Mouse (Mus musculus) common myeloid progenitor, adult 5-6 weeks (primary cell): ENCODE measurements around the gene Ppp1r15a. TPM values are rescaled to one million over a fixed set of nuclear protein-coding genes. Genes with fewer than 3 reads are reported as not detected.
"Not testable (repeated sequence)": the region's sequence is repeated elsewhere in the genome, so short reads cannot be mapped to it uniquely, and the experiment has no call there.

ENCODE experiments used
- ATAC-seq: replicated peaks from 2 replicates; pipeline ENCODE4 v1.8.0; 2016; ENCODE audit warnings: low read depth, mild to moderate bottlenecking, moderate TSS enrichment, inconsistent platforms; ENCODE audit not compliant: poor library complexity, severe bottlenecking
- total RNA-seq: library from RNA; stranded (forward); fragments of 200-1000, 187-1606 nt; gene quantifications from 2 replicates; pipeline ENCODE4 v1.2.3, GENCODE M21; 2017

Gene Ppp1r15a
- total RNA-seq, 1 experiment from 2014 or later, result 193 TPM

DNA sequence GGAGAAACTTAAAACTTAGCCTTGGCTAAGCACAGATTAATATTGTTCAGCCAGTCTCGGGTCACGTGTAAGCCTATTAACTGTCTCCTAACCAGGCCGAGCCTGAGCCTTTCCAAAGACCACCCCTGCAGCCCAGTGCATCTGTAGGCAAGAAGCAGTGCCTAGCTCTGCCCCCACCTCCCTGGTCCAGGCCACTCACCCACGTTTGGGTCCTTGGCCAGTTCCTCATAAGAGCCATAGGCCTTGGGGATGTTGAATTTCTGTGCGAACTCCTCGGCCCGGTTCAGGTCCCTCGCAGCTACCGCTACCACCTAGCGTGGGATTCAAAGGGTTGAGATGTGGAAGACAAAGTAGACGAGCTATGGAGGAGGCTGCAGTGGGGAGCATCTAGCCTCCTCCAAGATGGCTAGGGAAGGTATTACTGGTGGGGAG is 38.2 kb downstream of the Ppp1r15a start:
- no peak for ATAC-seq

GRCm38 (mm10) chr7:45486761-45487415 is 39.2 kb downstream of the Ppp1r15a start, which contains the start of gene Gm45808:
Gm45808 (minus strand) TSS chr7:45486811.
- ATAC-seq, result no peak

- ATAC-seq, result no peak
Measured at GRCm38 (mm10) chr7:45486158-45486557, 39.9 kb downstream of the Ppp1r15a start.

DNA sequence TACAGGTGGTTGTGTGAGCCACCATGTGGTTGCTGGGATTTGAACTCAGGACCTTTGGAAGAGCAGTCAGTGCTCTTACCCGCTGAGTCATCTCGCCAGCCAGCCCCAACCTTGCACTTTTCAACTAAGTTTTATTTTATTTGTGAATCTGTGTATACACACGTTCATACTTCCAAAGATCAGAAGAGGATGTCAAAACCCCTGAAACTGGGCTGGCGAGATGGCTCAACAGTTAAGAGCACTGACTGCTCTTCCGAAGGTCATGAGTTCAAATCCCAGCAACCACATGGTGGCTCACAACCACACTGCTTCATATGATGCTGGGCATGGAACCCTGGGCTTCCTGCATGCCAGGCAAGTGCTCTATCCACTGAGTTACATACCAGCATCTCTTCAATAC is 41.1 kb downstream of the Ppp1r15a start:
- ATAC-seq, result not testable (repeated sequence)

- ATAC-seq, result no peak
Measured at GRCm38 (mm10) chr7:45482166-45482565, 43.9 kb downstream of the Ppp1r15a start.

DNA sequence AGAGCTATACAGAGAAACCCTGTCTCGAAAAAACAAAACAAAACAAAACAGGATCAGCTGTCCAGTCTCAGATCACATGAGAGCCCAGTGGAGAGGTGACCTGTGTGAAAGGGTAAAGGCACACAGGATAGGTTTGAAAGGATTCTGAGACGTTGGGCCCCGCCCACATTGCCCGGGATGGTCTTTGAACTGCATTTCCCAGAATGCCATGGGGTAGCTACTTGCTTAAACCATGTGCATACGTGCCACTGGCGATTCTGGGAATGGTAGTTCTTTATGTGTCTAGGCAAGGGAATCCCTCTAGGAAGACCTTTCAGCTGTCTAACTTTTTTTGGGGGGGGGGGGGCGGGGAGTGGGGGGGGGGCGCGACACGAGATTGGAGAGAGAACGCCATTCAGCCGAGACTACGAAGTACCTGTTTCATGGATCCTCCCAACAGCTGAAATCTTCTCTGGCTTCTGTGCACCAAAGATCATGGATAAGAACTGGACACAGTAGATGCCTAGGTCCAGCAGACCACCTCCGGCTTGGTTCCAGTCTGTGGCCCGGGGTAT is 44.6 kb downstream of the Ppp1r15a start, which contains the start of gene Tulp2:
TSS of gene Tulp2 (plus strand) at position 504 of the 554 bp plus-strand sequence.
- ATAC-seq, result peak; percentile 90

DNA sequence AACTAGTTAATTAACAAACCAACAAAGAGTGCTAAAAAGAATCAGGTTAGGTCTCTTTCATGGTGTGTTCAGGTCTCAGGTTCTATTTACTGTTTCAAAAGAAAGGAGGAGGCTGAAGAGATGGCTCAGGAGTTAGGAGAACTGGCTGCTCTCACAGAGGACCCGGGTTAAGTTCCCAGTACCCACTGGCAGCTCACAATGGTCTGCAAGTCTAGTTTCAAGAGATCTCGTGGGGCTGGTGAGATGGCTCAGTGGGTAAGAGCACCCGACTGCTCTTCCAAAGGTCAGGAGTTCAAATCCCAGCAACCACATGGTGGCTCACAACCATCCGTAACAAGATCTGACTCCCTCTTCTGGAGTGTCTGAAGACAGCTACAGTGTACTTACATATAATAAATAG is 45.8 kb downstream of the Ppp1r15a start:
- ATAC-seq, result not testable (repeated sequence)

DNA sequence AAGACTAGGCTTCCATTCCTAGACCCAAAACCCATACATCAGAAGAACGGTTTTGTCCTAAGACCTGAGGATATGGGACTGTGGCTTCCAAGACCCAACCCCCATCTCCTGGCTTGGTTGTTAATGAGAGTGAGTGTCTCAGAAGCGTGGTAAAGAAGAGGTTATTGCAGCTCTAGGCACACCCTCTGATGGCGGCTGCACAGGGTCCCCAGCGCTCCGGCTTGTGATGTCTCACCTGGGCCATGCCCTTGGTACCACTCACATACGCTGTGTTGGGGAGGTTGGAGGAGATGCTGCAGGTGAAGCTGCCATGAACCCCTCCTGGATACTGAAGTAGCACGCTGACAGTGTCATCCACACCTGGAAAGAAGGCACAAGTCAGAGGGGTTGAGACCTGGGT is 47.3 kb downstream of the Ppp1r15a start:
- ATAC-seq, result no peak

GRCm38 (mm10) chr7:45477003-45477402 is 49.1 kb downstream of the Ppp1r15a start:
- peak; percentile 71; the same call in 1 of the 2 replicates for ATAC-seq

GRCm38 (mm10) chr7:45476453-45476852 is 49.6 kb downstream of the Ppp1r15a start:
- ATAC-seq, result no peak

- ATAC-seq, result no peak
Measured at GRCm38 (mm10) chr7:45475291-45475969, 50.6 kb downstream of the Ppp1r15a start.

Other genes with a start within 250 kb of the Ppp1r15a start
- not detected in 2 replicates for gene Slc6a21, start 248.8 kb downstream of the Ppp1r15a start, total RNA-seq
- 3.1 and 3.4 TPM in 2 replicates for gene Trpm4, start 192.5 kb downstream of the Ppp1r15a start, total RNA-seq
- 0.41 TPM in 1 of 2 replicates, not detected in the other for gene Hrc, start 191.0 kb downstream of the Ppp1r15a start, total RNA-seq
- not detected in 2 replicates for gene Ppfia3, start 159.2 kb downstream of the Ppp1r15a start, total RNA-seq
- 1.9 TPM in 1 of 2 replicates, not detected in the other for gene Lin7b, start 155.7 kb downstream of the Ppp1r15a start, total RNA-seq
- gene Snrnp70, start 130.5 kb downstream of the Ppp1r15a start, total RNA-seq, result 451 and 564 TPM in 2 replicates
- not detected in 2 replicates for gene Kcna7, start 120.6 kb downstream of the Ppp1r15a start, total RNA-seq
- gene Ntf5, start 112.6 kb downstream of the Ppp1r15a start, total RNA-seq, result not detected in 2 replicates
- gene Lhb, start 105.4 kb downstream of the Ppp1r15a start, total RNA-seq, result not detected in 2 replicates
- 6.2 and 7.5 TPM in 2 replicates for gene Gys1, start 91.4 kb downstream of the Ppp1r15a start, total RNA-seq
- 149 and 177 TPM in 2 replicates for gene Ruvbl2, start 88.2 kb downstream of the Ppp1r15a start, total RNA-seq
- gene Ftl1, start 66.4 kb downstream of the Ppp1r15a start, total RNA-seq, result 650 and 699 TPM in 2 replicates
- 34.0 and 35.6 TPM in 2 replicates for gene Bax, start 59.4 kb downstream of the Ppp1r15a start, total RNA-seq
- not detected in 2 replicates for gene Tulp2, start 44.4 kb downstream of the Ppp1r15a start, total RNA-seq
- not detected in 2 replicates for gene Gm45808, start 39.5 kb downstream of the Ppp1r15a start, total RNA-seq
- 11.8 and 13.4 TPM in 2 replicates for gene Dhdh, start 37.5 kb downstream of the Ppp1r15a start, total RNA-seq
- 296 and 342 TPM in 2 replicates for gene Nucb1, start 15.9 kb downstream of the Ppp1r15a start, total RNA-seq
- gene Plekha4, start 62 bp upstream of the Ppp1r15a start, total RNA-seq, result not detected in 2 replicates
- gene Hsd17b14, start 28.6 kb upstream of the Ppp1r15a start, total RNA-seq, result not detected in 2 replicates
- gene Bcat2, start 43.9 kb upstream of the Ppp1r15a start, total RNA-seq, result 26.6 and 39.0 TPM in 2 replicates
- not detected in 2 replicates for gene Fgf21, start 89.2 kb upstream of the Ppp1r15a start, total RNA-seq
- not detected in 2 replicates for gene Fut1, start 91.0 kb upstream of the Ppp1r15a start, total RNA-seq
- gene Izumo1, start 95.5 kb upstream of the Ppp1r15a start, total RNA-seq, result 1.0 TPM in 1 of 2 replicates, not detected in the other
- not detected in 2 replicates for gene Rasip1, start 101.2 kb upstream of the Ppp1r15a start, total RNA-seq
- under 0.01 TPM in 1 of 2 replicates, not detected in the other for gene Mamstr, start 113.7 kb upstream of the Ppp1r15a start, total RNA-seq
- gene Fut2, start 140.1 kb upstream of the Ppp1r15a start, total RNA-seq, result not detected in 2 replicates
- gene Ntn5, start 157.8 kb upstream of the Ppp1r15a start, total RNA-seq, result not detected in 2 replicates
- gene Sec1, start 168.1 kb upstream of the Ppp1r15a start, total RNA-seq, result not detected in 2 replicates
- gene Car11, start 173.6 kb upstream of the Ppp1r15a start, total RNA-seq, result not detected in 2 replicates
- 7.7 and 12.1 TPM in 2 replicates for gene Dbp, start 178.8 kb upstream of the Ppp1r15a start, total RNA-seq
- 1,786 and 1,933 TPM in 2 replicates for gene Rpl18, start 189.2 kb upstream of the Ppp1r15a start, total RNA-seq
- 8.2 and 9.5 TPM in 2 replicates for gene Sphk2, start 191.7 kb upstream of the Ppp1r15a start, total RNA-seq
- gene Fam83e, start 194.9 kb upstream of the Ppp1r15a start, total RNA-seq, result 0.82 and 0.87 TPM in 2 replicates
- gene Spaca4, start 199.5 kb upstream of the Ppp1r15a start, total RNA-seq, result not detected in 2 replicates